Mouse (Mus musculus) liver, embryonic 14 days (tissue): ENCODE data around the gene Daam2. TPM values are rescaled to one million over a fixed set of nuclear protein-coding genes. Genes with fewer than 3 reads are reported as not detected.

Experiments
- polyA plus RNA-seq: library from polyadenylated mRNA; depleted of rRNA; stranded (reverse); fragments of >200 nt; gene quantifications from 2 replicates; pipeline ENCODE4 v1.2.3, GENCODE M21; 2012; rRNA removed

Gene Daam2
- polyA plus RNA-seq: 0.36 and 0.41 TPM in 2 replicates

GRCm38 (mm10) chr17:49563830-49564470 is at the start of gene Daam2:
TSS of gene Daam2 (minus strand) at chr17:49564343.

GRCm38 (mm10) chr17:49428239-49428688 is 135.9 kb downstream of the Daam2 start, which contains the start of gene Mocs1:
TSS of gene Mocs1 (plus strand) at chr17:49428362.

Other genes starting within 250 kb of the Daam2 start
- 14.4 and 15.5 TPM in 2 replicates for gene Mocs1, start 136.0 kb downstream of the Daam2 start, polyA plus RNA-seq
- 0.07 and 0.09 TPM in 2 replicates for gene Kif6, start 50.8 kb upstream of the Daam2 start, polyA plus RNA-seq